Mouse (Mus musculus): ENCODE data around the gene Zfp873. TPM values are rescaled to one million over a fixed set of nuclear protein-coding genes. Genes with fewer than 3 reads are reported as not detected.
"Not testable (repeated sequence)": the region's sequence is repeated elsewhere in the genome, so short reads cannot be mapped to it uniquely, and the experiment has no call there.

Gene Zfp873
- 15.5 and 17.9 TPM in 2 replicates for polyA plus RNA-seq (2014; fragmentation: Nextera tagmentation; extraction: Ambion mirVana)

- Histone ChIP-seq H3K4me3 (replicated peaks; ENCODE audit: low read depth, low read length) (peak within 1 kb of the TSS; percentile 71), H3K9ac (replicated peaks; ENCODE audit: low read length) (peak within 1 kb of the TSS; percentile 87), H3K4me1 (ENCODE audit: control insufficient read depth, insufficient read depth, low read length) (no peaks in the 10 kb centered on the region), H3K9me3 (ENCODE audit: control insufficient read depth, low read length) (peaks cover 42% of the 10 kb centered on the region), H3K27me3 (ENCODE audit: control insufficient read depth, insufficient read depth, low read length) (no peaks in the 10 kb centered on the region), H3K36me3 (ENCODE audit: control insufficient read depth, insufficient read depth, low read length) (peaks cover 19% of the 10 kb centered on the region), H3K4me2 (ENCODE audit: low read length) (peak within 1 kb of the TSS; percentile 53), H3K27ac (replicated peaks; ENCODE audit: low read depth, low read length) (peak within 1 kb of the TSS; percentile 98)
- WGBS, result 9% methylated on average over 35 of the region's 35 CpGs
- DNase-seq (peak; percentile 97), ATAC-seq (ENCODE audit: low FRiP score, low TSS enrichment) (peak; percentile 99)
Measured at GRCm38 (mm10) chr10:82047597-82048459, at the start of gene Zfp873. TSS of gene Zfp873 (plus strand) at chr10:82048123.

GRCm38 (mm10) chr10:82003209-82003608 is 44.7 kb upstream of the Zfp873 start:
- H3K27me3 ChIP-seq (ENCODE audit: control insufficient read depth, insufficient read depth, low read length); H3K4me2 ChIP-seq (ENCODE audit: low read length); H3K9ac ChIP-seq (replicated peaks; ENCODE audit: low read length); DNase-seq; H3K4me1 ChIP-seq (ENCODE audit: control insufficient read depth, insufficient read depth, low read length); ATAC-seq (ENCODE audit: low FRiP score, low TSS enrichment); H3K36me3 ChIP-seq (ENCODE audit: control insufficient read depth, insufficient read depth, low read length); H3K4me3 ChIP-seq (replicated peaks; ENCODE audit: low read depth, low read length); H3K27ac ChIP-seq (replicated peaks; ENCODE audit: low read depth, low read length): not testable (repeated sequence)
- WGBS, result 97% methylated on average over 1 of the region's 1 CpGs
- H3K9me3 ChIP-seq (ENCODE audit: control insufficient read depth, low read length), result peaks cover 24% of the 10 kb centered on the region; the same call in 1 of the 2 replicates

DNA sequence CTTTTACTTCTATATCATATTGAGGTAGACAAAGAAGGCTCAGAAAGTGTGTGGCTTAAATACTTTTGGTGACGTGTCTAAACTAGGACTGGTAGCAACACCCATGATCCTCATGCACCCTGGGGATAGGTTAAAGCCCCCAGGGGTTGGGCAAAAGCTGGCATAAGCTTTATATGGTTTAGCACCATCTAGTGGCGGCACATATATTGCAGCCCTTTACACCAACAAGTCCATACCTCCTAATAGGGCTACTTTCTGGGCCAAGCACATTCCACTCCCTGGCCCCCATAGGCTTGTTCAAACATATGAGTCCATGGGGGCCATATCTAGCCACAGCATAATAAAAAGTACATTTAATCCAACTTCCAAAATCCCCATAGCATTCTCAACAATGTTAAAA is 43.1 kb upstream of the Zfp873 start:
- 41% methylated on average over 1 of the region's 2 CpGs for WGBS

GRCm38 (mm10) chr10:82042191-82042590 is 5.7 kb upstream of the Zfp873 start:
- Histone ChIP-seq H3K4me3 (replicated peaks; ENCODE audit: low read depth, low read length) (no peak overlapping the region), H3K27ac (replicated peaks; ENCODE audit: low read depth, low read length) (no peak overlapping the region), H3K4me1 (ENCODE audit: control insufficient read depth, insufficient read depth, low read length) (no peaks in the 10 kb centered on the region), H3K36me3 (ENCODE audit: control insufficient read depth, insufficient read depth, low read length) (no peaks in the 10 kb centered on the region), H3K27me3 (ENCODE audit: control insufficient read depth, insufficient read depth, low read length) (no peaks in the 10 kb centered on the region), H3K4me2 (ENCODE audit: low read length) (no peak overlapping the region), H3K9me3 (ENCODE audit: control insufficient read depth, low read length) (0 out of 2 replicates have a peak, but pooled peaks cover 13% of the 10 kb centered on the region), H3K9ac (replicated peaks; ENCODE audit: low read length) (no peak overlapping the region)
- 78% methylated on average over 2 of the region's 2 CpGs for WGBS
- DNase-seq (no peak), ATAC-seq (ENCODE audit: low FRiP score, low TSS enrichment) (no peak)

More for the DNA sequence above, 43.1 kb upstream of the Zfp873 start:
- H3K4me3 ChIP-seq (replicated peaks; ENCODE audit: low read depth, low read length); H3K4me2 ChIP-seq (ENCODE audit: low read length); H3K27ac ChIP-seq (replicated peaks; ENCODE audit: low read depth, low read length); H3K9ac ChIP-seq (replicated peaks; ENCODE audit: low read length); H3K27me3 ChIP-seq (ENCODE audit: control insufficient read depth, insufficient read depth, low read length); DNase-seq; H3K4me1 ChIP-seq (ENCODE audit: control insufficient read depth, insufficient read depth, low read length); H3K36me3 ChIP-seq (ENCODE audit: control insufficient read depth, insufficient read depth, low read length); ATAC-seq (ENCODE audit: low FRiP score, low TSS enrichment): not testable (repeated sequence)
- peaks cover 34% of the 10 kb centered on the region for H3K9me3 ChIP-seq (ENCODE audit: control insufficient read depth, low read length)

GRCm38 (mm10) chr10:82046603-82047002 is 1.3 kb upstream of the Zfp873 start:
- Histone ChIP-seq H3K36me3 (ENCODE audit: control insufficient read depth, insufficient read depth, low read length) (peaks cover 9% of the 10 kb centered on the region), H3K4me2 (ENCODE audit: low read length) (no peak overlapping the region), H3K9me3 (ENCODE audit: control insufficient read depth, low read length) (peaks cover 33% of the 10 kb centered on the region), H3K9ac (replicated peaks; ENCODE audit: low read length) (no peak overlapping the region), H3K27ac (replicated peaks; ENCODE audit: low read depth, low read length) (no peak overlapping the region), H3K4me3 (replicated peaks; ENCODE audit: low read depth, low read length) (no peak overlapping the region), H3K27me3 (ENCODE audit: control insufficient read depth, insufficient read depth, low read length) (no peaks in the 10 kb centered on the region), H3K4me1 (ENCODE audit: control insufficient read depth, insufficient read depth, low read length) (no peaks in the 10 kb centered on the region)
- 90% methylated on average over 3 of the region's 3 CpGs for WGBS
- DNase-seq (no peak), ATAC-seq (ENCODE audit: low FRiP score, low TSS enrichment) (no peak)

GRCm38 (mm10) chr10:82048460-82048804 is 509 bp downstream of the Zfp873 start:
- peaks cover 48% of the 10 kb centered on the region for H3K9me3 ChIP-seq (ENCODE audit: control insufficient read depth, low read length)
- not testable (repeated sequence) for H3K27me3 ChIP-seq (ENCODE audit: control insufficient read depth, insufficient read depth, low read length); ATAC-seq (ENCODE audit: low FRiP score, low TSS enrichment); DNase-seq; H3K4me1 ChIP-seq (ENCODE audit: control insufficient read depth, insufficient read depth, low read length)
- 32% methylated on average over 10 of the region's 10 CpGs for WGBS
- peak overlapping the region; percentile 71 for H3K4me3 ChIP-seq (replicated peaks; ENCODE audit: low read depth, low read length)
- peak overlapping the region; percentile 87 for H3K9ac ChIP-seq (replicated peaks; ENCODE audit: low read length)
- peaks cover 21% of the 10 kb centered on the region for H3K36me3 ChIP-seq (ENCODE audit: control insufficient read depth, insufficient read depth, low read length)
- peak overlapping the region; percentile 53 for H3K4me2 ChIP-seq (ENCODE audit: low read length)
- peak overlapping the region; percentile 98 for H3K27ac ChIP-seq (replicated peaks; ENCODE audit: low read depth, low read length)

DNA sequence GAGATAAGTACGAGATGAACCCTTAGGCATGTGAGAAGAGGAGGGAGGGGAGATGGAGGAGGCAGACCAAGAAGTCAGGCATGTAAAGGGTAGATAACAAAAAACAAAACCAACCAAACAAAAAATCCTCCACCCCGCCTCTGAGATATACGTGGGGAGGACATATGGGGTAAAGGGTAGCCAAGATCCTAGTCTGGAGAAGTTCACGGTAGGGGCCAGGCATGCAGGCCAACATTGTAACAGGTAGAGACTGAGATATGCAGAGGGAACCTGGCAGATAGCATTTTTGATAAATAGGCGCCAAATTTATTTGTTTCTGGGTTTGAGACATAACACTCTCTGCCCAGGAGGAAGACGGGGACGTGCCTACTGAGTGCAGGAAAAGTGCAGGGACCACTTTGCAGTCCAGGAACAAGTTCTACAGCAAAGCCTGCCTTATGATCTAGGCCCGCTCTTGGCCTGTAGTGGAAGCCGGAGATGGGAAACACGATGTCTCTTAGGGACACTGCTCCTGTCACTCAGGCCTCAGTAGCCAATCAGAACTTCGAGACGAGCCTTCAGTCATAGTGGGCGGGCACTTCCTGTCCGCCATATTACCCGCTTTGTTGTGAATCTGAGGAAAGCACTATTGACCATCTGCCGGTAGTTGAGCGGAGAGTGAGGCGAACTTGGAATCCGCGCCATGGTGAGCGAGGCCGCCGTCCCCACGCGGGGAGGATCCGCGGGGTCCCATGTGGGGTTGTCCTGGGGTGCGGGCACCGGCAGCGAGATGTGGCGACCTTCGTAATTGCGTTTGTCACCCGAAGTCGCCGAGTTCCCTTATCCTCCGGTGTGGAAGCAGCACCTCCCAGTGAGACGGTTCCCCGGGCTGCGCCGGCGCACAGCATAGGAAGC is 35.1 kb downstream of the Zfp873 start, which contains the start of gene BC024063:
Gene BC024063, plus strand, starts transcription at position 626 of the 894 bp plus-strand sequence.
- not testable (repeated sequence) for H3K36me3 ChIP-seq (ENCODE audit: control insufficient read depth, insufficient read depth, low read length); H3K27me3 ChIP-seq (ENCODE audit: control insufficient read depth, insufficient read depth, low read length); H3K9me3 ChIP-seq (ENCODE audit: control insufficient read depth, low read length); H3K4me1 ChIP-seq (ENCODE audit: control insufficient read depth, insufficient read depth, low read length)
- 18% methylated on average over 42 of the region's 42 CpGs for WGBS
- Histone ChIP-seq H3K4me3 (replicated peaks; ENCODE audit: low read depth, low read length) (peak within 1 kb of the TSS; percentile 41), H3K27ac (replicated peaks; ENCODE audit: low read depth, low read length) (peak within 1 kb of the TSS; percentile 88), H3K9ac (replicated peaks; ENCODE audit: low read length) (peak within 1 kb of the TSS; percentile 42), H3K4me2 (ENCODE audit: low read length) (peak within 1 kb of the TSS; percentile 46)
- ATAC-seq (ENCODE audit: low FRiP score, low TSS enrichment), result peak; percentile 97
- DNase-seq, result peak; percentile 89

DNA sequence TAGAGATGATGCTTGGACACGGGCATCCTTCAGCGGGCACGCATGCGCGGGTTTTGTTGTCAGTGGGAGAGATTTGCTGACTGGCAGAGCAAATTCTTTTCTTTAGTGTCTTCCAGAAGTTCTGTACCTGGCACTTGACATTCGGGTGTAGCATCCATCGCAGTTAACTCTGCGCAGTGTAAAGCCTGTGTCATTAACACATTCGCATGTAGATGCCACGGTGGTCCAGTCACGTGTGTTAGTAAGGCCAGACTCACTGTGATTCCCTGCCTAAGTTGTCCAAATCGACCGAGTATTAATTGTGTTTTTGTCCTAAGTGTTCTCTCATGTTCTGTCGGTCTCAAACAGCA is 35.7 kb downstream of the Zfp873 start:
- H3K36me3 ChIP-seq (ENCODE audit: control insufficient read depth, insufficient read depth, low read length); ATAC-seq (ENCODE audit: low FRiP score, low TSS enrichment): not testable (repeated sequence)

More for the DNA sequence above, 35.7 kb downstream of the Zfp873 start:
- DNase-seq, result peak; percentile 6
- Histone ChIP-seq H3K4me2 (ENCODE audit: low read length) (peak overlapping the region; percentile 46), H3K27ac (replicated peaks; ENCODE audit: low read depth, low read length) (peak overlapping the region; percentile 88), H3K9ac (replicated peaks; ENCODE audit: low read length) (peak overlapping the region; percentile 42), H3K4me3 (replicated peaks; ENCODE audit: low read depth, low read length) (peak overlapping the region; percentile 41)
- not testable (repeated sequence) for H3K27me3 ChIP-seq (ENCODE audit: control insufficient read depth, insufficient read depth, low read length); H3K4me1 ChIP-seq (ENCODE audit: control insufficient read depth, insufficient read depth, low read length); H3K9me3 ChIP-seq (ENCODE audit: control insufficient read depth, low read length)
- 22% methylated on average over 14 of the region's 14 CpGs for WGBS

Measured in midbrain, embryonic 14.5 days (tissue).